Mouse (Mus musculus) CH12.LX (cell line): ENCODE data around the gene Mgat5. TPM values are rescaled to one million over a fixed set of nuclear protein-coding genes. Genes with fewer than 3 reads are reported as not detected.

Experiments
- DNase-seq: peaks from one replicate; pipeline ENCODE4 v3.0.0-alpha.2; 2013; ENCODE audit errors: extremely low read depth
- H3K27ac ChIP-seq: 2 replicates; pipeline ENCODE4 v1.5.1; 2012; ENCODE audit warnings: low read depth, mild to moderate bottlenecking, control low read depth, moderate library complexity; ENCODE audit not compliant: insufficient read depth
- H3K27me3 ChIP-seq: replicated peaks from 2 replicates; pipeline ENCODE3; 2012; ENCODE audit warnings: inconsistent platforms
- H3K36me3 ChIP-seq, 2 experiments: replicated peaks in 1 of 2; 2 replicates each; pipeline versions ENCODE3 to v1.6.1; 2012; ENCODE audit warnings: inconsistent platforms in 1 of 2, low read length in 1 of 2, mild to moderate bottlenecking in 1 of 2, mixed read lengths in 1 of 2, moderate library complexity in 1 of 2; ENCODE audit not compliant: control insufficient read depth in 1 of 2, insufficient read depth in 1 of 2
- H3K4me1 ChIP-seq, 2 experiments: 2 replicates each; pipeline ENCODE4 v1.6.1; 2012; ENCODE audit warnings: inconsistent platforms in 1 of 2, moderate library complexity in 1 of 2; ENCODE audit not compliant: insufficient read depth in 2 of 2, control insufficient read depth in 1 of 2
- H3K4me2 ChIP-seq: 2 replicates; pipeline ENCODE4 v1.6.1; 2012; ENCODE audit warnings: low read depth, mild to moderate bottlenecking, control low read depth; ENCODE audit not compliant: poor library complexity, insufficient read depth, severe bottlenecking
- H3K4me3 ChIP-seq, 3 experiments: fragments of 150-350 bp in 1 of 3; sonication (generic) in 1 of 3; replicated peaks in 1 of 3; 2 replicates each; pipeline versions ENCODE3 to v1.5.1; 2011 to 2012; ENCODE audit warnings: low read depth in 2 of 3, low read length in 2 of 3, mild to moderate bottlenecking in 2 of 3, moderate library complexity in 2 of 3, control low read depth in 1 of 3, improper control_type of control experiment in 1 of 3, inconsistent platforms in 1 of 3, mixed read lengths in 1 of 3; ENCODE audit not compliant: poor library complexity in 1 of 3
- H3K79me2 ChIP-seq: replicated peaks from 2 replicates; pipeline ENCODE4 v1.6.1; 2012; ENCODE audit warnings: mild to moderate bottlenecking, moderate library complexity; ENCODE audit not compliant: control insufficient read depth, poor library complexity, insufficient read depth, severe bottlenecking; ENCODE audit errors: extremely low read depth
- H3K9ac ChIP-seq: 2 replicates; pipeline ENCODE4 v1.6.1; 2012; ENCODE audit warnings: low read depth, mild to moderate bottlenecking, control low read depth, moderate library complexity; ENCODE audit not compliant: insufficient read depth
- H3K9me3 ChIP-seq: replicated peaks from 2 replicates; pipeline ENCODE3; 2012; ENCODE audit warnings: low read length, inconsistent platforms, mixed read lengths
- CHD2 ChIP-seq: IDR thresholded peaks from 2 replicates; pipeline ENCODE4 v1.6.1; 2011; ENCODE audit warnings: low read length, improper control_type of control experiment
- CTCF ChIP-seq, 2 experiments: IDR thresholded peaks in 1 of 2; conservative IDR thresholded peaks in 1 of 2; 2 replicates each; pipeline ENCODE4 v1.5.1; 2011 to 2012; ENCODE audit warnings: low read depth in 2 of 2, low read length in 2 of 2, improper control_type of control experiment in 1 of 2, inconsistent platforms in 1 of 2, mild to moderate bottlenecking in 1 of 2, moderate library complexity in 1 of 2
- E2F4 ChIP-seq: IDR thresholded peaks from 2 replicates; pipeline ENCODE4 v1.6.1; 2011; ENCODE audit warnings: low read depth, low read length, improper control_type of control experiment; ENCODE audit not compliant: insufficient replicate concordance
- ELF1 ChIP-seq: IDR thresholded peaks from 2 replicates; pipeline ENCODE4 v1.6.1; 2014; ENCODE audit warnings: low read depth, mild to moderate bottlenecking, inconsistent platforms, low read length, improper control_type of control experiment
- EP300 ChIP-seq: IDR thresholded peaks from 2 replicates; pipeline ENCODE4 v1.6.1; 2011; ENCODE audit warnings: low read length, improper control_type of control experiment
- ETS1 ChIP-seq: conservative IDR thresholded peaks from 2 replicates; pipeline ENCODE4 v1.6.1; 2012; ENCODE audit warnings: low read depth, mild to moderate bottlenecking, inconsistent platforms, low read length, improper control_type of control experiment, moderate library complexity
- GABPA ChIP-seq: IDR thresholded peaks from 2 replicates; pipeline ENCODE4 v1.6.1; 2012; ENCODE audit warnings: low read depth, low read length, improper control_type of control experiment, inconsistent platforms; ENCODE audit not compliant: insufficient replicate concordance
- HCFC1 ChIP-seq: IDR thresholded peaks from 2 replicates; pipeline ENCODE4 v1.6.1; 2012; ENCODE audit warnings: low read depth, mild to moderate bottlenecking, inconsistent platforms, low read length, improper control_type of control experiment
- IRF4 ChIP-seq: IDR thresholded peaks from 2 replicates; pipeline ENCODE4 v1.6.1; 2014; ENCODE audit warnings: low read depth, mild to moderate bottlenecking, inconsistent platforms, low read length, improper control_type of control experiment
- JUN ChIP-seq: IDR thresholded peaks from 2 replicates; pipeline ENCODE4 v1.6.1; 2011; ENCODE audit warnings: low read depth, mild to moderate bottlenecking, low read length, improper control_type of control experiment, moderate library complexity; ENCODE audit not compliant: insufficient read depth
- MAFK ChIP-seq: IDR thresholded peaks from 2 replicates; pipeline ENCODE4 v1.6.1; 2011; ENCODE audit warnings: low read length, improper control_type of control experiment; ENCODE audit not compliant: insufficient replicate concordance
- MAZ ChIP-seq: IDR thresholded peaks from 2 replicates; pipeline ENCODE4 v1.6.1; 2012; ENCODE audit warnings: low read depth, mild to moderate bottlenecking, inconsistent platforms, low read length, improper control_type of control experiment, moderate library complexity
- NELFE ChIP-seq: IDR thresholded peaks from 2 replicates; pipeline ENCODE4 v1.6.1; 2011; ENCODE audit warnings: low read depth, low read length, improper control_type of control experiment
- POLR2A ChIP-seq: IDR thresholded peaks from 2 replicates; pipeline ENCODE4 v1.6.1; 2011; ENCODE audit warnings: low read depth, mild to moderate bottlenecking, improper control_type of control experiment, low read length
- POLR2AphosphoS2 ChIP-seq: IDR thresholded peaks from 2 replicates; pipeline ENCODE4 v1.6.1; 2011; ENCODE audit warnings: low read depth, low read length, improper control_type of control experiment
- RCOR1 ChIP-seq: conservative IDR thresholded peaks from 2 replicates; pipeline ENCODE4 v1.6.1; 2012; ENCODE audit warnings: low read depth, mild to moderate bottlenecking, inconsistent platforms, low read length, improper control_type of control experiment
- USF1 ChIP-seq: IDR thresholded peaks from 2 replicates; pipeline ENCODE4 v1.6.1; 2014; ENCODE audit warnings: low read depth, mild to moderate bottlenecking, inconsistent platforms, low read length, improper control_type of control experiment
- ZKSCAN1 ChIP-seq: IDR thresholded peaks from 2 replicates; pipeline ENCODE4 v1.6.1; 2012; ENCODE audit warnings: low read depth, inconsistent platforms, low read length, improper control_type of control experiment, borderline replicate concordance
- ZMIZ1 ChIP-seq: IDR thresholded peaks from 2 replicates; pipeline ENCODE4 v1.6.1; 2012; ENCODE audit warnings: low read depth, mild to moderate bottlenecking, inconsistent platforms, low read length, improper control_type of control experiment
- dilution Hi-C: fragments of 300-500 bp; cut with MboI; formaldehyde crosslinking; loops from 2 replicates; pipeline ENCODE4 v1.14.3; 2020; ENCODE audit warnings: low sequenced_read_pairs; ENCODE audit not compliant: extremely low pct_unique_long_range_greater_than_20kb, extremely low pct_ligation_motif_present
- in situ Hi-C: fragments of 300-500 bp; cut with MboI; formaldehyde crosslinking; loops from 3 replicates; pipeline ENCODE4 v1.14.3; 2019; ENCODE audit warnings: low sequenced_read_pairs, low pct_ligation_motif_present, low pct_unique_long_range_greater_than_20kb, mixed read lengths
- polyA plus RNA-seq: library from polyadenylated mRNA; unstranded; fragments of >175 nt; gene quantifications from 2 replicates; pipeline ENCODE4 v1.2.1, GENCODE M21; 2012; ENCODE audit warnings: low read depth; ENCODE audit not compliant: insufficient read length
- total RNA-seq, 2 experiments: library from RNA; depleted of rRNA; stranded (reverse); fragments of 300-350 nt in 1 of 2; fragments of >200 nt in 1 of 2; gene quantifications; 2 replicates each; pipeline ENCODE4 v1.2.3; 2012 to 2014

Gene Mgat5
- total and polyA plus RNA-seq, 3 experiments: 5.9 to 8.8 (median 6.6) TPM

GRCm38 (mm10) chr1:127444836-127445485, 240.1 kb downstream of the Mgat5 start:
- in situ Hi-C loops: no loop called here
- H3K36me3 ChIP-seq: peaks cover 5 to 36% of the 10 kb centered on the region in 2 experiments
- no peak overlapping the region for H3K4me2 ChIP-seq
- H3K4me3 ChIP-seq: no peak overlapping the region
- no peaks in the 10 kb centered on the region for H3K27me3 ChIP-seq
- TF ChIP-seq POLR2AphosphoS2 (no peak), MAFK (no peak)
- no peak overlapping the region for H3K9ac ChIP-seq
- DNase-seq: no peak
- peaks cover 29 to 49% of the 10 kb centered on the region in 2 experiments for H3K4me1 ChIP-seq
- H3K9me3 ChIP-seq: peaks cover 3% of the 10 kb centered on the region
- dilution Hi-C loops: no loop called here
- H3K79me2 ChIP-seq: no peaks in the 10 kb centered on the region
- no peak overlapping the region for H3K27ac ChIP-seq

GRCm38 (mm10) chr1:127453397-127453796, 248.6 kb downstream of the Mgat5 start:
- no peak for DNase-seq
- Histone ChIP-seq H3K9me3 (peaks cover 9% of the 10 kb centered on the region), H3K4me2 (no peak overlapping the region), H3K79me2 (no peaks in the 10 kb centered on the region), H3K27ac (no peak overlapping the region), H3K4me1 (peaks cover 0 to 1% of the 10 kb centered on the region in 2 experiments; a peak in 2 of 4 replicates), H3K27me3 (no peaks in the 10 kb centered on the region), H3K4me3 (no peak overlapping the region), H3K36me3 (peaks cover 0 to 54% of the 10 kb centered on the region in 2 experiments), H3K9ac (no peak overlapping the region)
- TF ChIP-seq HCFC1 (no peak), E2F4 (no peak), ZMIZ1 (no peak), CTCF (conservative IDR thresholded peaks at IDR 0.05 in 1 of 2, IDR thresholded peaks at IDR 0.05 in 1 of 2; ENCODE audit: low read depth in 2 of 2, low read length in 2 of 2) (no peak), ETS1 (no peak), JUN (no peak), ZKSCAN1 (no peak), USF1 (no peak), POLR2AphosphoS2 (no peak), GABPA (no peak), MAZ (no peak), EP300 (no peak), RCOR1 (no peak), POLR2A (no peak), CHD2 (no peak), NELFE (no peak), MAFK (no peak), ELF1 (no peak), IRF4 (no peak)
- dilution Hi-C loops: no loop called here
- in situ Hi-C loops: loop anchor here (10.0 kb wide), 1 partner anchor 429 kb away; no protein-coding TSS in a partner anchor
